Mouse (Mus musculus): Measurements from ENCODE around the gene Clock. TPM values are rescaled to one million over a fixed set of nuclear protein-coding genes. Genes with fewer than 3 reads are reported as not detected.

Clock gene
- polyA plus RNA-seq, 1 experiment, result 8.6 TPM

GRCm38 (mm10) chr5:76330953-76331352, 26.4 kb upstream of the Clock start, which contains the start of gene Pdcl2:
Gene Pdcl2, minus strand, starts transcription at chr5:76331156.
- Histone ChIP-seq H3K4me3 (ENCODE audit: control insufficient read depth, low read depth, low read length) (peak within 1 kb of the TSS; percentile 95), H3K4me1 (ENCODE audit: control insufficient read depth, insufficient read depth, low read length) (peaks cover 6% of the 10 kb centered on the region), H3K27me3 (ENCODE audit: control insufficient read depth, insufficient read depth, low read length) (no peaks in the 10 kb centered on the region), H3K36me3 (ENCODE audit: control insufficient read depth, insufficient read depth, low read length) (0 out of 2 replicates have a peak, but pooled peaks cover 1% of the 10 kb centered on the region), H3K27ac (ENCODE audit: control insufficient read depth, insufficient read depth, low read depth, low read length) (peak within 1 kb of the TSS; percentile 98)
- TF ChIP-seq CTCF (IDR thresholded peaks at IDR 0.05; ENCODE audit: control insufficient read depth, insufficient read depth, insufficient replicate concordance, low read depth, low read length) (no peak), POLR2A (IDR thresholded peaks at IDR 0.05; ENCODE audit: control insufficient read depth, low read depth, low read length) (peak; percentile 98)

DNA sequence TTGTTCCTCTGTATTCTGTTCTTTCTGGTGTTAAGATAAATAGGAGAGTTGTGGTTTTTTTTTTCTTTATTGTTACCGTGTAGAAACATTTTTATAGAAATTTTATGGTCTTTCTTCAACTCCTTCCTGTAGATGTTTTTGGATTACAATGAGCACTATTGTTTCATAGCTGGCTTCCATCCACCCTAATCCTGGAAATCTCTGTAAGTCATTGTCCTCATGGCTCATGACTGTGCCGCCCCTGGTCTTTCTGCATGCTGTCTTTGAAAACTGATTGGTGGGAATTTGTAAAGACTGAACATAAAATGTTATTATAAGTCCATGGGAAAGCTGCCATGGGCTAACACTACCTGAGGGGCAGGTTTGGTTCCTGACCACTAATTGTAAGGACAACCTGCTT, 22.7 kb upstream of the Clock start:
- Histone ChIP-seq H3K36me3 (ENCODE audit: control insufficient read depth, insufficient read depth, low read length) (peaks cover 3% of the 10 kb centered on the region; the same call in 1 of the 2 replicates), H3K27me3 (ENCODE audit: control insufficient read depth, insufficient read depth, low read length) (no peaks in the 10 kb centered on the region), H3K4me3 (ENCODE audit: control insufficient read depth, low read depth, low read length) (no peak overlapping the region), H3K4me1 (ENCODE audit: control insufficient read depth, insufficient read depth, low read length) (peaks cover 6% of the 10 kb centered on the region), H3K27ac (ENCODE audit: control insufficient read depth, insufficient read depth, low read depth, low read length) (no peak overlapping the region)
- no peak for TF ChIP-seq POLR2A (IDR thresholded peaks at IDR 0.05; ENCODE audit: control insufficient read depth, low read depth, low read length)
- TF ChIP-seq CTCF (IDR thresholded peaks at IDR 0.05; ENCODE audit: control insufficient read depth, insufficient read depth, insufficient replicate concordance, low read depth, low read length), result no peak

- H3K27me3 ChIP-seq (ENCODE audit: control insufficient read depth, insufficient read depth, low read length), result no peaks in the 10 kb centered on the region
- H3K27ac ChIP-seq (ENCODE audit: control insufficient read depth, insufficient read depth, low read depth, low read length), result no peak overlapping the region
- no peak overlapping the region for H3K4me3 ChIP-seq (ENCODE audit: control insufficient read depth, low read depth, low read length)
- peaks cover 3% of the 10 kb centered on the region; the same call in 1 of the 2 replicates for H3K36me3 ChIP-seq (ENCODE audit: control insufficient read depth, insufficient read depth, low read length)
- peaks cover 3% of the 10 kb centered on the region for H3K4me1 ChIP-seq (ENCODE audit: control insufficient read depth, insufficient read depth, low read length)
- TF ChIP-seq POLR2A (IDR thresholded peaks at IDR 0.05; ENCODE audit: control insufficient read depth, low read depth, low read length) (no peak), CTCF (IDR thresholded peaks at IDR 0.05; ENCODE audit: control insufficient read depth, insufficient read depth, insufficient replicate concordance, low read depth, low read length) (no peak)
These were observed 20.5 kb upstream of the Clock start for GRCm38 (mm10) chr5:76325113-76325512.

DNA sequence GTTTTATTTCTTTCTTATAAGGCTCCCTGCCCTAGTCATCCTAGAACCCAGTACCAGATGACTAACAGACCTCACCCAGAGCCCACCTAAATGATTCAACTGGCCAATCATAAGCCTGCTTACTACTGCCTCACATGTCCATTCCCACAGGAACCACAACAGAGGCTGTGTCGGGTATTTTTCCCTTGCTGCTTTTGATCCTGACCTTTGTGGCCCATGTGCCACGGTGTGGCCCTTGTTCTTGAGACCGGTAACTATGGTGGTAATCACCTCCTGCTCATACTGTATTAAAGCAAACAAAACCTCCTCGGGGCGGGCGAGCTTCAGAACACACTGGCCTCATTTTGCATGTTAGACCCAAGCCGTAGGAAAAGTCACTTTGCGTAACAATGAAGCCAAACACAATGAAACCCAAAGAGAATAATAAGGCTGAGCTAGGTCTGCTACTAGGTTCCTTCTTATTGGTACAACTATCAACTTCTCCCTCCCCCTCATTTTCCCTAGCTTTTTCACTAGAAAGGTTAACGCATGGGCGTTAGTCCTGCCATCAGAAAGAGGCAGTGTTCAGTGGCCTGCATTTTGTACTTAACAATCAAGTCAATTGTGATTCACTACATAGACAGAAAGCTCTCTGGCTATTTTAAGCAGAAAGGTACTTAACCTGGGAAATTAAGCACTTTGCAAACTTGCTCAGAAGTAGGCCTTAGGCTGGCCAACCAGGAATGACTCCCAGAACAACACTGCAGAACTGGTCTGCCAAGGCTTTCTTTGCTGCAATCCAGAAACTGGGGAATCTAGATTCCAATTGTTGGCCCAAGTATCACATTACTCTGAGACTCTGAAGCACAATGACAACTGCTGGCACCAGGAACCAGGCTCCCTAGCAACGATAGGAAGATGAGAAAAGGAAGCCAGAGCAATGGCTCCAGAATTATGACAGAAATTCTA, 16.9 kb upstream of the Clock start:
- no peak overlapping the region for H3K4me3 ChIP-seq (ENCODE audit: control insufficient read depth, low read depth, low read length)
- no peak for TF ChIP-seq POLR2A (IDR thresholded peaks at IDR 0.05; ENCODE audit: control insufficient read depth, low read depth, low read length)
- TF ChIP-seq CTCF (IDR thresholded peaks at IDR 0.05; ENCODE audit: control insufficient read depth, insufficient read depth, insufficient replicate concordance, low read depth, low read length), result no peak
- no peak overlapping the region for H3K27ac ChIP-seq (ENCODE audit: control insufficient read depth, insufficient read depth, low read depth, low read length)
- H3K27me3 ChIP-seq (ENCODE audit: control insufficient read depth, insufficient read depth, low read length), result no peaks in the 10 kb centered on the region
- no peaks in the 10 kb centered on the region for H3K4me1 ChIP-seq (ENCODE audit: control insufficient read depth, insufficient read depth, low read length)
- peaks cover 2% of the 10 kb centered on the region; the same call in 1 of the 2 replicates for H3K36me3 ChIP-seq (ENCODE audit: control insufficient read depth, insufficient read depth, low read length)

- Histone ChIP-seq H3K4me1 (ENCODE audit: control insufficient read depth, insufficient read depth, low read length) (no peaks in the 10 kb centered on the region), H3K4me3 (ENCODE audit: control insufficient read depth, low read depth, low read length) (no peak overlapping the region), H3K27ac (ENCODE audit: control insufficient read depth, insufficient read depth, low read depth, low read length) (no peak overlapping the region), H3K27me3 (ENCODE audit: control insufficient read depth, insufficient read depth, low read length) (no peaks in the 10 kb centered on the region), H3K36me3 (ENCODE audit: control insufficient read depth, insufficient read depth, low read length) (no peaks in the 10 kb centered on the region)
- no peak for TF ChIP-seq CTCF (IDR thresholded peaks at IDR 0.05; ENCODE audit: control insufficient read depth, insufficient read depth, insufficient replicate concordance, low read depth, low read length)
These were observed 3.6 kb upstream of the Clock start for GRCm38 (mm10) chr5:76308206-76308605.

GRCm38 (mm10) chr5:76306261-76306660, 1.7 kb upstream of the Clock start:
- H3K27me3 ChIP-seq (ENCODE audit: control insufficient read depth, insufficient read depth, low read length), result no peaks in the 10 kb centered on the region
- no peak overlapping the region for H3K27ac ChIP-seq (ENCODE audit: control insufficient read depth, insufficient read depth, low read depth, low read length)
- no peak overlapping the region for H3K4me3 ChIP-seq (ENCODE audit: control insufficient read depth, low read depth, low read length)
- TF ChIP-seq CTCF (IDR thresholded peaks at IDR 0.05; ENCODE audit: control insufficient read depth, insufficient read depth, insufficient replicate concordance, low read depth, low read length), result no peak
- TF ChIP-seq POLR2A (IDR thresholded peaks at IDR 0.05; ENCODE audit: control insufficient read depth, low read depth, low read length), result no peak
- no peaks in the 10 kb centered on the region for H3K4me1 ChIP-seq (ENCODE audit: control insufficient read depth, insufficient read depth, low read length)
- H3K36me3 ChIP-seq (ENCODE audit: control insufficient read depth, insufficient read depth, low read length), result 0 out of 2 replicates have a peak, but pooled peaks cover 1% of the 10 kb centered on the region

- no peak overlapping the region for H3K27ac ChIP-seq (ENCODE audit: control insufficient read depth, insufficient read depth, low read depth, low read length)
- TF ChIP-seq CTCF (IDR thresholded peaks at IDR 0.05; ENCODE audit: control insufficient read depth, insufficient read depth, insufficient replicate concordance, low read depth, low read length) (no peak), POLR2A (IDR thresholded peaks at IDR 0.05; ENCODE audit: control insufficient read depth, low read depth, low read length) (no peak)
- H3K4me3 ChIP-seq (ENCODE audit: control insufficient read depth, low read depth, low read length), result no peak overlapping the region
- no peaks in the 10 kb centered on the region for H3K27me3 ChIP-seq (ENCODE audit: control insufficient read depth, insufficient read depth, low read length)
- H3K36me3 ChIP-seq (ENCODE audit: control insufficient read depth, insufficient read depth, low read length), result 0 out of 2 replicates have a peak, but pooled peaks cover 1% of the 10 kb centered on the region
- no peaks in the 10 kb centered on the region for H3K4me1 ChIP-seq (ENCODE audit: control insufficient read depth, insufficient read depth, low read length)
These were observed 1.0 kb upstream of the Clock start for GRCm38 (mm10) chr5:76305616-76306015.

Data from testis, adult 2 months (tissue).